Mouse (Mus musculus) lung, adult 2 months (tissue): ENCODE data around the gene Sult4a1.

Experiments
- CTCF ChIP-seq: fragments of 200-500 bp; IDR thresholded peaks from 2 replicates; pipeline ENCODE4 v1.5.1; 2011; ENCODE audit warnings: mild to moderate bottlenecking, low read length, control low read depth; ENCODE audit not compliant: insufficient read depth
- POLR2A ChIP-seq: fragments of 200-500 bp; IDR thresholded peaks from 2 replicates; pipeline ENCODE4 v1.6.1; 2011; ENCODE audit warnings: low read depth, mild to moderate bottlenecking, control low read depth, low read length, borderline replicate concordance; ENCODE audit errors: extremely low read depth

- TF ChIP-seq POLR2A (no peak), CTCF (no peak)
Observed at GRCm38 (mm10) chr15:84126447-84126846, 20.9 kb upstream of the Sult4a1 start.
